8 mouse cellular contexts compared by ENCODE assay signal in genomic region chr6:114042332-114042731, GRCm38 (mm10). TPM values are rescaled to one million over a fixed set of nuclear protein-coding genes. Genes with fewer than 3 reads are reported as not detected.
DNase-seq lines count a peak whose midpoint lies in the region; ATAC-seq and TF ChIP-seq lines count a peak whose summit lies in the region.

Gene Atp2b2 (minus strand): TSS chr6:114042613.

- H3K4me1 ChIP-seq in lung, embryonic 15.5 days, result no peaks in the 10 kb centered on the region
- no peaks in the 10 kb centered on the region; the same call in none of the 2 replicates for H3K4me1 ChIP-seq in intestine, embryonic 15.5 days (replicated peaks)
- H3K4me1 ChIP-seq in midbrain, postnatal 0 days (ENCODE audit: insufficient read depth, low read length), result peaks cover 3% of the 10 kb centered on the region; the same call in 1 of the 2 replicates

- peak within 1 kb of the TSS; percentile 60 for H3K4me2 ChIP-seq in lung, embryonic 15.5 days
- H3K4me2 ChIP-seq in intestine, embryonic 15.5 days (replicated peaks), result peak within 1 kb of the TSS; percentile 75
- peak within 1 kb of the TSS; percentile 92 for H3K4me2 ChIP-seq in midbrain, postnatal 0 days (ENCODE audit: low read depth, low read length, poor library complexity, severe bottlenecking)

- H3K9me3 ChIP-seq in lung, embryonic 15.5 days, result no peaks in the 10 kb centered on the region
- no peaks in the 10 kb centered on the region for H3K9me3 ChIP-seq in intestine, embryonic 15.5 days
- H3K9me3 ChIP-seq in midbrain, postnatal 0 days (ENCODE audit: low read length), result no peaks in the 10 kb centered on the region

- no peak for ATAC-seq in lung, embryonic 15.5 days (ENCODE audit: borderline replicate concordance, extremely low read depth, low FRiP score, low TSS enrichment)
- ATAC-seq in intestine, embryonic 15.5 days, result no peak
- ATAC-seq in midbrain, postnatal 0 days (ENCODE audit: low FRiP score), result no peak
- ATAC-seq in activated CD4-positive, CD25-positive, alpha-beta regulatory T cell, adult 4 months, result no peak

- peaks cover 59% of the 10 kb centered on the region for H3K27me3 ChIP-seq in lung, embryonic 15.5 days
- peaks cover 54% of the 10 kb centered on the region for H3K27me3 ChIP-seq in intestine, embryonic 15.5 days (replicated peaks)
- H3K27me3 ChIP-seq in midbrain, postnatal 0 days (ENCODE audit: insufficient read depth, low read length), result no peaks in the 10 kb centered on the region; the same call in 1 of the 2 replicates

- TF ChIP-seq CTCF in midbrain, postnatal 0 days (IDR thresholded peaks at IDR 0.05), result no peak

- no peaks in the 10 kb centered on the region for H3K36me3 ChIP-seq in lung, embryonic 15.5 days
- H3K36me3 ChIP-seq in intestine, embryonic 15.5 days, result no peaks in the 10 kb centered on the region
- no peaks in the 10 kb centered on the region for H3K36me3 ChIP-seq in midbrain, postnatal 0 days (ENCODE audit: insufficient read depth, low read length)

- H3K4me3 ChIP-seq in lung, embryonic 15.5 days, result peak within 1 kb of the TSS; percentile 31
- peak within 1 kb of the TSS; percentile 38 for H3K4me3 ChIP-seq in intestine, embryonic 15.5 days (replicated peaks)
- H3K4me3 ChIP-seq in midbrain, postnatal 0 days (ENCODE audit: low read depth, low read length), result peak within 1 kb of the TSS; percentile 71

- DNase-seq in adrenal gland, adult (ENCODE audit: inconsistent age in 2 of 2, low spot score in 1 of 2), result peak; percentile 20 to 66
- no peak for DNase-seq in adrenal gland, postnatal 4 days (ENCODE audit: low spot score in 2 of 2)
- no peak for DNase-seq in lung, postnatal 10 days
- DNase-seq in midbrain, postnatal 0 days (ENCODE audit: low spot score), result peak; percentile 35
- no peak for DNase-seq in right cerebral cortex, adult 18-20 months

- H3K27ac ChIP-seq in lung, embryonic 15.5 days, result no peak within 1 kb of the TSS
- H3K27ac ChIP-seq in intestine, embryonic 15.5 days, result no peak within 1 kb of the TSS
- peak within 1 kb of the TSS; percentile 47; the same call in 1 of the 2 replicates for H3K27ac ChIP-seq in midbrain, postnatal 0 days (ENCODE audit: low read depth, low read length)

- 8% methylated on average over 12 of the region's 12 CpGs for WGBS in lung, embryonic 15.5 days
- WGBS in intestine, embryonic 15.5 days, result 18% methylated on average over 12 of the region's 12 CpGs
- WGBS in midbrain, postnatal 0 days, result 27% methylated on average over 12 of the region's 12 CpGs

- no peak within 1 kb of the TSS for H3K9ac ChIP-seq in lung, embryonic 15.5 days
- no peak within 1 kb of the TSS for H3K9ac ChIP-seq in intestine, embryonic 15.5 days
- H3K9ac ChIP-seq in midbrain, postnatal 0 days (replicated peaks; ENCODE audit: low read length, poor library complexity, severe bottlenecking), result peak within 1 kb of the TSS; percentile 87

RNA-seq across cellular contexts. Expression of gene Atp2b2, which starts in this region (rescaled TPM):
- 1 to 10 TPM; 7.6 to 8.4 TPM for total RNA-seq in adrenal gland, postnatal 4 days (2021)
- 0.14 and 0.19 TPM in 2 replicates for polyA plus RNA-seq in lung, embryonic 15.5 days (2015; fragmentation: Nextera tagmentation; extraction: Ambion mirVana)
- 1.00 and 1.1 TPM in 2 replicates for polyA plus RNA-seq in intestine, embryonic 15.5 days (2015; fragmentation: Nextera tagmentation; extraction: Ambion mirVana)
- total RNA-seq in midbrain, postnatal 0 days (2014; rRNA removed), result 84.7 and 96.3 TPM in 2 replicates
- polyA plus RNA-seq in midbrain, postnatal 0 days (2015; fragmentation: Nextera tagmentation; extraction: Ambion mirVana), result 35.1 and 35.4 TPM in 2 replicates
- polyA plus RNA-seq in activated CD4-positive, CD25-positive, alpha-beta regulatory T cell, adult 4 months (2017; shearing (Covaris generic)), result under 1 TPM in 1 of 2 experiments, not detected in 1; 0.05 TPM

Comparison
In these comparisons a context has a peak if more than half of its experiments do, and no peak if none do; other contexts are left out.
1. RNA of gene Atp2b2 (polyA plus RNA-seq): 35.1 to 35.4 TPM in midbrain, postnatal 0 days; 1.00 to 1.1 TPM in intestine, embryonic 15.5 days, 0.14 to 0.19 TPM in lung, embryonic 15.5 days and 0.05 TPM in activated CD4-positive, CD25-positive, alpha-beta regulatory T cell, adult 4 months; every median in the first group is over 10 times any median in the second.
2. DNase-seq: peak in adrenal gland, adult (2 of 2) and midbrain, postnatal 0 days (single experiment); none in adrenal gland, postnatal 4 days (0 of 2), lung, postnatal 10 days (single experiment) and right cerebral cortex, adult 18-20 months (single experiment).
3. Peak in every context shown above with its lines, with median percentiles within 50 percentile points of each other: H3K4me2 ChIP-seq and H3K4me3 ChIP-seq.